Mouse (Mus musculus) C2C12 (cell line): ENCODE data around the gene Ksr2. TPM values are rescaled to one million over a fixed set of nuclear protein-coding genes. Genes with fewer than 3 reads are reported as not detected.

Experiments used
- H3K27me3 ChIP-seq: one replicate; pipeline ENCODE4 v1.6.1; 2011; ENCODE audit not compliant: control insufficient read depth, insufficient read depth, insufficient read length
- H3K36me3 ChIP-seq: one replicate; pipeline ENCODE4 v1.6.1; 2011; ENCODE audit not compliant: control insufficient read depth, insufficient read depth
- H3K4me3 ChIP-seq: one replicate; pipeline ENCODE4 v1.5.1; 2011; ENCODE audit warnings: mild to moderate bottlenecking, control low read depth; ENCODE audit not compliant: poor library complexity, insufficient read depth, severe bottlenecking
- H3K79me2 ChIP-seq: one replicate; pipeline ENCODE4 v1.6.1; 2011; ENCODE audit not compliant: control insufficient read depth, insufficient read depth
- H3K79me3 ChIP-seq: one replicate; pipeline ENCODE4 v1.6.1; 2011; ENCODE audit warnings: low read depth, control low read depth
- H3ac ChIP-seq: one replicate; pipeline ENCODE3; 2011; ENCODE audit warnings: low read depth; ENCODE audit not compliant: control insufficient read depth, insufficient read length
- CEBPB ChIP-seq: IDR thresholded peaks from one replicate; pipeline ENCODE4 v1.6.1; 2011; ENCODE audit warnings: low read depth, mild to moderate bottlenecking, control low read depth, moderate library complexity
- CTCF ChIP-seq: IDR thresholded peaks from one replicate; pipeline ENCODE4 v1.5.1; 2011; ENCODE audit not compliant: control insufficient read depth, insufficient read depth, insufficient read length
- FOSL1 ChIP-seq: IDR thresholded peaks from one replicate; pipeline ENCODE4 v1.8.0; 2011; ENCODE audit warnings: mild to moderate bottlenecking, low read length; ENCODE audit not compliant: poor library complexity, insufficient read depth, severe bottlenecking
- MAX ChIP-seq: IDR thresholded peaks from one replicate; pipeline ENCODE4 v1.6.1; 2011; ENCODE audit warnings: mild to moderate bottlenecking, control low read depth
- MYOD1 ChIP-seq: IDR thresholded peaks from one replicate; pipeline ENCODE4 v1.6.1; 2011; ENCODE audit warnings: low read depth; ENCODE audit not compliant: control insufficient read depth, insufficient read length
- MYOG ChIP-seq: IDR thresholded peaks from one replicate; pipeline ENCODE4 v1.6.1; 2011; ENCODE audit not compliant: control insufficient read depth, insufficient read length; ENCODE audit errors: extremely low read depth
- USF1 ChIP-seq: IDR thresholded peaks from one replicate; pipeline ENCODE4 v1.6.1; 2011; ENCODE audit warnings: low read depth, mild to moderate bottlenecking, control low read depth, moderate library complexity
- long read RNA-seq, 2 experiments: library from polyadenylated mRNA; unstranded; transcript quantifications; one replicate each; pipeline ENCODE4 v2.0.0; 2019 to 2020
- polyA plus RNA-seq: library from polyadenylated mRNA; unstranded; fragments of >200 nt; fragmentation: generic; extraction: Trizol; gene quantifications from one replicate; pipeline ENCODE4 v1.2.1, GENCODE M21; 2012; ENCODE audit warnings: missing spikeins

Ksr2 gene
- polyA plus RNA-seq = 0.01 TPM
- long read RNA-seq, experiment 1 = 0 reads
- long read RNA-seq, experiment 2 = 0 reads

GRCm38 (mm10) chr5:117413507-117414501, at the start of gene Ksr2:
Gene Ksr2 (plus strand): TSS chr5:117414000.
- Histone ChIP-seq H3K79me2 (no peaks in the 10 kb centered on the region), H3ac (no peak within 1 kb of the TSS), H3K4me3 (no peak within 1 kb of the TSS), H3K79me3 (no peaks in the 10 kb centered on the region), H3K36me3 (no peaks in the 10 kb centered on the region), H3K27me3 (peaks cover 65% of the 10 kb centered on the region)
- no peak for TF ChIP-seq MYOD1
- TF ChIP-seq CEBPB = no peak
- TF ChIP-seq FOSL1 = no peak
- no peak for TF ChIP-seq MAX
- no peak for TF ChIP-seq CTCF
- no peak for TF ChIP-seq MYOG
- TF ChIP-seq USF1 = no peak

- Histone ChIP-seq H3K79me3 (peaks cover 62% of the 10 kb centered on the region), H3K79me2 (peaks cover 94% of the 10 kb centered on the region), H3K36me3 (peaks cover 53% of the 10 kb centered on the region), H3ac (no peak overlapping the region), H3K4me3 (no peak overlapping the region), H3K27me3 (no peaks in the 10 kb centered on the region)
- TF ChIP-seq MYOG (no peak), CTCF (no peak), USF1 (no peak), CEBPB (no peak), MAX (no peak), FOSL1 (no peak), MYOD1 (no peak)
These were observed 49.0 kb upstream of the Ksr2 start for GRCm38 (mm10) chr5:117364821-117365220.

- peaks cover 85% of the 10 kb centered on the region for H3K79me2 ChIP-seq
- peaks cover 61% of the 10 kb centered on the region for H3K36me3 ChIP-seq
- no peak overlapping the region for H3ac ChIP-seq
- TF ChIP-seq FOSL1 (no peak), CTCF (no peak), CEBPB (no peak), MYOD1 (no peak), MAX (no peak), MYOG (no peak), USF1 (no peak)
- peaks cover 56% of the 10 kb centered on the region for H3K79me3 ChIP-seq
- no peaks in the 10 kb centered on the region for H3K27me3 ChIP-seq
- H3K4me3 ChIP-seq = no peak overlapping the region
These were observed 47.8 kb upstream of the Ksr2 start for GRCm38 (mm10) chr5:117365904-117366561.

GRCm38 (mm10) chr5:117367206-117367605, 46.6 kb upstream of the Ksr2 start:
- H3K36me3 ChIP-seq = peaks cover 72% of the 10 kb centered on the region
- H3K79me2 ChIP-seq = peaks cover 73% of the 10 kb centered on the region
- H3ac ChIP-seq = no peak overlapping the region
- H3K79me3 ChIP-seq = peaks cover 45% of the 10 kb centered on the region
- no peaks in the 10 kb centered on the region for H3K27me3 ChIP-seq
- H3K4me3 ChIP-seq = no peak overlapping the region
- no peak for TF ChIP-seq CEBPB
- TF ChIP-seq CTCF = no peak
- TF ChIP-seq FOSL1 = no peak
- TF ChIP-seq MYOD1 = no peak
- TF ChIP-seq MAX = no peak
- TF ChIP-seq USF1 = no peak
- no peak for TF ChIP-seq MYOG

GRCm38 (mm10) chr5:117370592-117370991, 43.2 kb upstream of the Ksr2 start:
- Histone ChIP-seq H3ac (no peak overlapping the region), H3K36me3 (peaks cover 72% of the 10 kb centered on the region), H3K4me3 (no peak overlapping the region), H3K79me2 (peaks cover 45% of the 10 kb centered on the region), H3K27me3 (no peaks in the 10 kb centered on the region), H3K79me3 (peaks cover 24% of the 10 kb centered on the region)
- TF ChIP-seq CTCF (no peak), FOSL1 (no peak), MAX (no peak), USF1 (no peak), CEBPB (no peak), MYOD1 (no peak), MYOG (no peak)
